Mouse (Mus musculus) heart, adult 2 months (tissue): Measurements from ENCODE around the gene Mettl25.

ENCODE experiments used
- CTCF ChIP-seq: fragments of 200-600 bp; IDR thresholded peaks from 2 replicates; pipeline ENCODE4 v1.8.1; 2022; ENCODE audit warnings: antibody characterized with exemption, mild to moderate bottlenecking, moderate library complexity
- POLR2A ChIP-seq: fragments of 200-500 bp; IDR thresholded peaks from 2 replicates; pipeline ENCODE4 v1.6.1; 2011; ENCODE audit warnings: mild to moderate bottlenecking, low read depth, low read length, control low read depth; ENCODE audit not compliant: insufficient read depth

DNA sequence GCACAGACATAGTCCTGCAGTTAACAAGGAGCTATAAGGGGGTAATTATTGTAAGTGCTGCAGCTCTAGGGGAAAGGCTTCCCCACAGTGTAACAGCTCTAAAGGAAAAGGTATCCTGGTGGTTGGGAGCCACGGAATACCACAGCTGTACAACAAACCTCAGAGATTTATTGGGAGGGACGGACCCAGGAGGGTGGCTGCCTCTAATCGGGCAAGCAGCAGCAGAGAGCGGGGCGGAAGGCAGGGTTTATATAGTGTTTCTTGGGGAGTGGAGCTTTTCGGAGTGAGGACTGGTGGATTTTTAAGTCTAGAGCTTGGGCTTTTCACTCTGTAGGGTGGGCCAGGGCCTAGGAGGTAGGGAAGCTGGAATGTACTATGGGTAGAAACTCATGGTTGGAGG is 40.0 kb downstream of the Mettl25 start:
- TF ChIP-seq CTCF, result no peak
- TF ChIP-seq POLR2A, result no peak
